Mouse (Mus musculus) urinary bladder, postnatal 25 days (tissue): ENCODE results near the gene Tmcc1.
"Not testable (repeated sequence)": the region's sequence is repeated elsewhere in the genome, so short reads cannot be mapped to it uniquely, and the experiment has no call there.

Experiments
- DNase-seq: peaks from one replicate; pipeline ENCODE4 v3.0.0; 2022; ENCODE audit warnings: low spot score

The Tmcc1 gene

DNA sequence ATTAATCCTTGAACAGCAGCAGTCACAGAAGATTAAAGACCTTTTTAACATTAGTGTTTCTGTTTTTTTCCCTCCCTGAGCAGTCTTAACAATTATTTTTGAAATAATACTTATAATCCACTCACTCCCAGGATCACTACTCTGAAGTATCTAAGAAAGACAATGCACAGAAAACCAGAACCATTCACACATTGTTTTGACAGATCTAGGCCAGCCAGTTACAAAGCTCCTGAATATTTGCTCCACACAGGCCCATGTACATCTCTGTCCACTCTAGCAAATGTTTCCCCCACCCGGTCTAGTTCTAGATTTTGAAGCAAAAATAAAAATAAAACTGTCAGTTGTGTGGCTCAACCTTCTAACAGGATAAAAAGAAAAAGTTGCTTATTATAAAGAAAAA, 45.9 kb downstream of the Tmcc1 start:
- no peak for DNase-seq

DNA sequence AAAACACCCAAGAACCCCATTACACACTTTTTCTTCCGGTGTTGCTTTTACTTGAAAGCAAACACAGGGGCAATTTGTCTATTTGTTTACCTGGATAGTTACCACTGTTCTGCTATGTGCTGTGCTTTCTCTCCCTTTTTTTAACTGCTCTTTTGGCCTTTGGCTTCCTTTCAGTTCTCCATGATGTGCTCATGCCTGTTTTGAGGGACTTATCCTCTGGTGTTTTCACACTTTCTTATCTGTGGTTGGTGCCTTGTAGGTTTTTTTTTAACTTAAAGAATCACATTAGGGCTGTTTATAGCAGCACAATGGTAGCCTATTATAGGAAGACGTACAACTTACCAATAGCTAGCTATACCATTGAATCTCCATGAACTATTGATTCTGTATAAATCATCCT, 51.6 kb downstream of the Tmcc1 start:
- no peak for DNase-seq

DNA sequence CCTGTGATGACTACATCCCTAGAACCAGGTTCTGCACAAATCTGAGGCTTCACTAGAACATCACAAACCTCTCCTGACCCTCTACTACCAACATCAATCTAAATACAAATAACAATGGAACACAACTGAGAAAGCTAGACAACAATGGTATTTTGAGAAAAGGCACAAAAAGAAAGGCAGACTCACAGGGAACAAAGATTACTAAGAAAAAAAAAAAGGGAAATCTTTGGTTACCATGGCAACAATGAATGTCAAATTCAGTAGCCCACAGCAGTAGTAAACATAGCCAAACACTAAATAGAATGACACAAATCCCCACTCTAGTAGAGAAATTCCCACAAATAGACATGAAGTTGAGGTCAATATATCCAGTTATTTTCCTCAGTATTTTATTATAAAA, 52.5 kb downstream of the Tmcc1 start:
- DNase-seq = no peak

DNA sequence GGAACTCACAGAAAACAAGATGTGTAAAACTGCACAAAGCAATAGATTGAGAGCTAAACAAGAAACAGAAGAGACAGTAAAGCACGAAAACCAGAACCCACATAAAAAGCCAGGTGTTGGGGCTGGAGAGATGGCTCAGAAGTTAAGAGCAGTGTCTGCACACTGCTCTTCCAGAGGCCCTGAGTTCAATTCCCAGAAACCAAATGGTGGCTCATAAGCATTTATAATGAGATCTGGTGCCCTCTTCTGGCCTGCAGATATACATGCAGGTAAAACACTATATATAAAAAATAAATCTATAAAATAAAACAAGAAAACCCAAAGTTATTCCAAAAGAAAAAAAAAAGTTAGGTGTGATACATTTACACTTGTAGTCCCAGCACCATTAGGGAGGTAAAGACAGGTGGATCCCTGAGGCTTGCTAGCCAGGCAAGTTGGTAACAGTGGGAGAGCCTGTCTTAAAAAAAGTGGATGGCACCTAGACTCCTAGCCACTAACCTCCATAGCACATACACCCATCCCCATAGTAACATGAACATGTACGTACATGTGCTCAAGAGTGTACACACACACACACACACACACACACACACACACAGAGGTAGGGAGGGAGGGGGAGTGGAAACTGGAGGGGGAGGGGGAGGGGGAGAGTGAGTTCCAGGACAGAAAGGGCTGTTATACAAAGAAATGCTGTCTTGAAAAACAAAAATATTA, 54.0 kb downstream of the Tmcc1 start:
- DNase-seq = no peak

DNA sequence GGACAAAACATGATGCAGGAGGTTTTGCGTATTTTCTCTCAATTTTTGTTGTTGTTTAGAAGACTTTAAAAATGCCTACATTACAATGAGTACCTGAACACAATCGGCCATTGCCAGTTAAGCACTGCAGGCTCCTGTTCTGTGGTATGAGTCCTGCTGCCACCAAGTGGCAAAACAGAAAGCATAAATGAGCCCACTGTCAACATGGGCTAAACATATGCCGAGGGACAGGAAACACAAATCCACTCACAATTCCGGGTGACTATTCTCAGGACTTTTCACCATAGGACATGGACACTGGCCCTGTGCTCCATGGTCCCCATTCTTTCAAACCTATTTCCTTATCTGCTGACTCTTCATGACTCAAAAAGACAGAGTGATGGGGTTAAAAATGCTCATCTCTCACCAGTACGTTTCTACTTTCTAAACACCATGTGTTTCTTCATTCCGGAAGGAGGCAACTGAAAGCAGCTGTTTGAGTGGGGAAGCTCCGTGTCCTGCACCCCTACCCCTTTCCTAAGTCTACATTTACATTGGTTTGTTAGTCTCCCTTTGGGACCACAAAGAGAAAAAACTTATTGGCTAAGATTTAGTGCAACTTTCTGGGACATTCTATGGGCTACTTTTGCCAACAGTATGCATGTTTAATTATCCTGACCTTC, 57.2 kb downstream of the Tmcc1 start:
- DNase-seq = no peak

DNA sequence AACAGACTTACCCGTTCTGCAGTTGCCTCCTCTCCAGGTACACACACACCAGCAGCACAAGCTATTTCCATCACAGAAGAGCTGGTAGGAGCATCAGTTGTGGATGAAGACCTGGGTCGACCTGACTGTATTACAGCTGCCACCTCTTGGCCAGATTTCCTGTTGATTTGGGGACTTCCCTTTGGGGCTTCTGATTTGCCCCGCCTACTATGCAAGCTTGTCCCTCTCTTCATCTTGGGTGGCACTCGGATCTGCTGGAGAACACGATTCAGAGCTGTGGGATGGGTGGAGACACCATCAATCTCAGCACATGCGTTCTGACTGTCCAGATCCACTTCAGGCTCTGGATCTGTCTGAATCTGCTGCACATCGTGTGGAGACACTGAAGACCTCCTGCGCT, 59.5 kb downstream of the Tmcc1 start:
- no peak for DNase-seq

DNA sequence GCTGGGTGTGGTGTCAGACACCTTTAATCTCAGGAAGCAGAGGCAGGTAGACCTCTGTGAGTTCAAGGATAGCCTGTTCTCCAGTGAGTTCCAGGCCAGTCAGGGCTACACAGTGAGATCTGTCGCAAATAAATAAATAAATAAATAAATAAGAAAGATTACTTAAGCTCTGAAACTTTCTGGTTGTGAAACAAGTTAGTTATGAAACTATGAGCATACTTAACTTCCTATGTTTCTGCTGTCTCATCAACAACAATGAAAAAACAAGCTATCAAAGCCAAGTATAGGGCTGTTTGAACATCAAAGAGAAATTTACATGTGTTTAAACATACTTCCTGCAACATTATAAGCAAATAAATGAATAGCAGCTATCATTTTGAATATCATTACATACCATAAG, 61.5 kb downstream of the Tmcc1 start:
- DNase-seq = no peak

DNA sequence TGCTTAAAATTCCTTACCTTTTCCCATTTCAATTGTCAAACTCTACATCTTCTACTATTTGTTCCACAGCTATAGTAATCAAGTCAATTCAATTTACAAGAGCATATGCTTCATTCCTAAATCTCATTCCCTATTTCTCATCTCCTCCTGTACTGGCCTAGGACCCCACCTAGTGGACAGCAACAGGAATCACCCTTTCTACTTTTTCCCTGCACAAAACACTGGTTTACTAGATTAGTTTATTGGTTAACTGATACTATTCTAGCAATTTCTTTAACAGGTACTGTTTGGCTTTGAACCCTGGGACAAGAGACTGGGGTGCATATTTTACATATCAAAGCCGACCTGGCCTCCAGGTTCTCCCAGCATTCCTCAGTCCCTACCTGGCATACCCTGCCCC, 64.6 kb downstream of the Tmcc1 start:
- no peak for DNase-seq

DNA sequence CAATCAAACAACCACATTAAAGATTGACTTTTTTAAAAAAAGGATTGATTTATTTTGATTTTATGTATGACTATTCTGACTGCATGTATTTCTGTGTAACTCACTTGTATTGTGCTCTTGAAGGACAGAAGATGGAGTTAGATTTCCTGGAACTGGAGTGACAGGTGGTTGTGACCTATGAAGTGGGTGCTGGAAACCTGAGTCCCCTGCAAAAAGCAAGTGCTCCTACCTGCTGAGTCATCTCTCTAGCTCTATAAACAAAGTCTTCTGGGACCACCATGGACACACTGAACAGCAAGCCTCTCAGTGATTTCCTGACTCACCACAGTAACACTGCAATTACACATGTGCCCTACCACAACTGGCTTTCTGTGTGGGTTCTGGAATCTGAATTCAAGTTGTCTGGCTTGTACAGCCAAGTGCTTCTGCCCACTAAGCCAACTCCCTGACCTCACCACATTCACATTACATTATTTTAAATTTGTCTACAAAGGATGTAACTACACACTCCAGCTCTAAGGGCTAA, 65.3 kb downstream of the Tmcc1 start:
- DNase-seq = no peak

DNA sequence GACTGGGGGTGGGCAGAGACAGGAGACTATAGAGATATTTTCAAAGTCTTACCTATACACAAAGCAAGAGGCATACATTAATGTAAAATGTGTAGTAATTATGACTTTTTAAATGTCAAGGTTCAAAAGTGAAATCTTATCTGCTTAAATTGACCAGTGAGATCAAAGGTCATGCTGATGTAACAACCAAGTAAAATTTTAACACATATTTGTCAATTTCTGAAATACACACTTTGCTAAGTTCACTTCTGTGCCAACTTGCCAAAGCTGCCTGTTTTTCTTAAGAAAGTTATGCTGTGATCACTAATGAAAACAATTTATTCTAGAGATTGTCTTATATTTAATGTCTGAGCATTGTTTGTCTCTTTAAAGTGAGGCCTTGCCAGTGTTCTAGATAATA, 66.7 kb downstream of the Tmcc1 start:
- no peak for DNase-seq

DNA sequence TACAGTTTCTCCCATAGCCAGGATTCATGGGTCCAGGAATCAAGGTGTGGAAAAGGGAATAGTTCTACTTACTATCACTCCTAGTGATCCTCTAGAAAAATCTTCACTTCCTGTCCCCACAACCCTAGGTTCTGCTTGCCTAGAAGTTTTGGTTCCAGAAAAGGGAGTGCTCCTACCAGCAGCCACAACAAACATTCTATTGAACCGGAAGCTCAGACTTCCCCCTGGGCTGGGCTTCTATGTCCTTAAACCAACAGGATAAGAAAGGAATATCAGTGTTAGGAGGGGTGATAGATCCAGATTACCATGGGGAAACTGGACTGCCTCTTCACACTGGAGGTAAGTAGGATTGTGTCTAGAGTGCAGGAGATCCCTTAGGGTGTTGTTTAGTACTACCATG, 70.4 kb downstream of the Tmcc1 start:
- no peak for DNase-seq

DNA sequence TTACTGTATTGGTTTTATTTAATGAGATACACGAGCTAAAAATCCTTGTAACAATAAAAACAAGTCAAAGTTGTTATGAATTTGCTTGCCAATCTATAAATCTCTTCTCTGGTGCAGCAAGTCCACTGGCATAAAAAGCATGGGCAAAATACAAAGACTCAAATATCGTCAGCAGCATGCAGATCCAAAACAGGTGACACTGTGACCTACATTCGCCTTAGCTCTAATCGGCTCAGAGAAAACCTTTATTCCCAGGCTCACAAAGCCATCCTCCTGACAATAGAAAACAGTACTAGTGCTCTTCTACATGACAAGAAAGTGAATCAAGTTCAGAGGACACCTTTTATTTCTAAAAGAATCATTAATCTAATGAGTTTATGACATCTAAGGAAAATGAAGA, 73.6 kb downstream of the Tmcc1 start:
- DNase-seq = no peak

DNA sequence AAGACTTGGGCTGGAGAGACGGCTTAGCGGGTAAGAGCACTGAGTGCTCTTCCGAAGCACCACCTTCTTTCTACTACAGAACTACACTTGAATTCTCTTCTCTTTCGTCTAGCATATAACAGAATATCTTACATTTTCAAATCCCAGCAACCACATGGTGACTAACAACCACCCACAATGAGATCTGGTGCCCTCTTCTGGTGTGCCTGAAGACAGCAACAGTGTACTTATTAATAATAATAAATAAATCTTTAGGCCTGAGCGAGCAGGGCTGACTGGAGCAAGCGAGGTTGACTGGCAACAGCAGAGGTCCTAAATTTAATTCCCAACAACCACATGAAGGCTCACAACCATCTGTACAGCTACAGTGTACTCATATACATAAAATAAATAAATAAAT, 76.7 kb downstream of the Tmcc1 start:
- DNase-seq = not testable (repeated sequence)

DNA sequence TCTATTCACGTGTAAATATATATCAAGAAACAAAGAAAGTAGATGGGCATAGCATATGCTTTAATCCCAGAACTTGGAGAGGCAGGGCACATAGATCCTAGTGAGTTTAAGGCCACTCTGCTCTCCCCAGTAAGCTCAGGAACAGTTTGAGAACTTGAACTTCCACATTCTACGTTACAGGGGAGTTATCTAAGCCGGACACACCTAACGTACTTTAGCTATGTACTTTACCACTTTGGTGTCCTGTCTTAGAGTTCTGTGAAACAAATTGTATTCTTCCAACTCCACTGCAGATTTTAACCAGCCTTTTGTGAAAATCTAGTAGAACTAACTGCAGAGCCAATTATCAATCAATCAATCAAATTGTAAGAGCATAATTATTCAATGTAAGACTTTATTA, 82.7 kb downstream of the Tmcc1 start:
- no peak for DNase-seq

DNA sequence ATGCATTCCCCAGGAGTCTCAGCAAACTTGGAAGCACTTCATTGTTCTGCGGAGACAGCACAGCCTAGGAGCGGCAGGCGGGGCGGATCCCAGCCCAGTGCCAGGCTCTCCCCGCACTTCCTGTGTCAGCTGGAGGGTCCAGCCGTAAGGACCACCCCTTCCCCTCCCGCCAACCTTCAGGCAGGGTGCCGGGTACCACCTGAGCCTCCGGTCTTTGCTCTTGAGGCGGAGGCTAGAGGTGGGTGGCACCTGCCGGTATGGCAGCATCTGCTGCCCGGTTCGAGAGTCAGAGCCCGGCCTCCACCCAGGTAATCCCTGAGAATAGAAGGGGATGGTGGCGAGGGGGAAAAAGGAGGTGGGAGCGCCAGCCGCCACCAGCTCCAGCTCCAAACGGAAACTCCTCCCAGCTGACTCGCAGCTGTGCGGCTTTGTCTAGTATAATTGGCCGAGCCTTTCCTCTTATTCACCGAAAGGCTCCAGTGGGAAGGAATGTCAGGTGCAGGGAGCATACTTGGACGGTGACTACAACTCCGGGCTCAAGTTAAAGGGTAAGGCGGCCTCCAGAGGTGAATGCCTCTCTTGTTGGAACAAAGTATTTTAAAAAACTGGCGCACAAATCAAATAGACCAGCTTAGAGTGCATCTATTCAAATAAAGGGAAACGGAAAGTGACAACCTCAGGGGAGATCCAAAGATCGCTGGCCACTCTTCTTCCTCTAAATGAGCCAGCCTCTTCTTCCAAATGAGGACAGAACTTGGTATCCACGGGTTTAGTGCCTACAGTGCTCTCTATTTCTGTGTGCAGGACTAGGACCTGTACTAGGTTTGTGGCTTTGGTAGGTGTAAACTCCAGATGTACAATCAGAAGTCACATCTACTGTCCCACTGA, 85.6 kb downstream of the Tmcc1 start:
- DNase-seq = peak; percentile 20

DNA sequence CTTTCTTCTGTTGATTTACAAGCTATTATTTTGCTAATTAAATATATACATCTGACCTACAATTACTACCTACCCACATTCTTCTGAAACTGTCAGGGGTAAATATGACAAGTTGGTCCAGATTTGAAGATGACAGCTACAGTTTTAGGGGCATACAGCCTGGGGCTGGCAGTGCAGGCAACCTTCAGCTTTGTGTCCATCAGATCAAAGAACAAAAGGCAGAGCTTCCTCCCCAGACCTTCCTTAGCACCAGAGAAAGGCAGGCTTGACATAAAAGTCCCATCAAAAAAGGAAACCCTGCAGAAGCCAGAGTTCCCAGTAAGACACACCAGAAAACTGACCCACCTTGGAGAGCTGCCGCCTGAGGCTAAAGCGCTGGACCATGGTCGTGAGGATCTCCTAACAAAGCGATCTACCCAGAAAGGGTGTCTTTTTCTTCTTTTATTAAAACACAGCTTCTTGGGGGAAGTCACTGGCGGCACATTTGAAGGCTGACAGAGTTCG, 86.3 kb downstream of the Tmcc1 start:
- no peak for DNase-seq

DNA sequence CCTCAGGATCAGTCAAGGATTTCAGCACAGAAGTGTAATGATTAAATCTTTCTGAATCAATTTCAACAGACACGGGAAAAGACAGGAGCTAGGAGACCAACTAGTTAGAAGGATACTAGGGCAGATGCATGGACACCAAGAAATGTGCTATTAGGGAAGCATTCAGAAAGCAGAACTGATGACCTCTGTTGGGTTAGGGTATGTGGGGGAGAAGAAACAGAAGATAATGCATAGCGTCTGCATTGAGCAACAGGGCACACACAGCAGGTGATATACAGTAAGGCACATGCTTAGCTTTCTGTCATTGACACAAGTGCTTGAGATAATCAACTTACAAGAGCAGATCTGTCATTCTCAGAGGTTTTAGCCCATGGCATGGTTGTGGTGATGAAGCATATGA, 95.7 kb downstream of the Tmcc1 start:
- no peak for DNase-seq

DNA sequence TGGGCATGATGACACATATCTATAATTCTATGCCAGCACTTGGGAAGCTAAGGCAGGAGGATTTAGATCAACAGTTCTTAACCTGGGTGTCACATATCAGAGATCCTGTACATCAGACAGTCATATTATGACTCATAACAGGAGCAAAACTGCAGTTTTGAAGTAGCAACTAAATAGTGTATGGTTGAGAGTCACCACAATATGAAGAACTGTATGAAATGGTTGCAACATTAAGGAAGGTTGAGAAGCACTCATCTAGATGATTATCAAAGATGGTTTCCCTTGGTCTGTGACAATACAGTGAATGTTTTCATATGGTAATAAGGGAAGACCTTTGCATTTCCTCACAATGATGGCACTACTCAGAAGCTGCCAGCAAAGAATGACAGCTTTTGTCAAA, 103.9 kb downstream of the Tmcc1 start:
- no peak for DNase-seq

DNA sequence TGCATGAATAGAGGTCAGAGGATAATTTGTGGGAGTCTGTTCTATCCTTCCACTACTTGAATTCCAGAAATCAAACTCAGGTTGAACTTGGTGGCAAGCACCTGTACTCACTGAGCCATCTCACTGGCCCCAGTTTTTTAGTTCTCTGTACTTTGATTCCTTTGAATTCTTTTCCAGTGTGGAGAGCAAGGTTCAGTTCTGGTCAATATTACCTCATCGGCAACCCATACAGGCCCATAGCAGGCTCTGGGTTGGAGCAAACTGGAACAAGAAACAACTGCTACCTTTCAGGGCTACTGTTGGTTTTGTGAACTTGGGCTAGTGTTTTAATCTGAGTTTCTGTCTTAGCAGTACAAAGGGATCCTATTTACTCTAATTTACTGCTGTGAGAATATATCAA, 107.2 kb downstream of the Tmcc1 start:
- no peak for DNase-seq

DNA sequence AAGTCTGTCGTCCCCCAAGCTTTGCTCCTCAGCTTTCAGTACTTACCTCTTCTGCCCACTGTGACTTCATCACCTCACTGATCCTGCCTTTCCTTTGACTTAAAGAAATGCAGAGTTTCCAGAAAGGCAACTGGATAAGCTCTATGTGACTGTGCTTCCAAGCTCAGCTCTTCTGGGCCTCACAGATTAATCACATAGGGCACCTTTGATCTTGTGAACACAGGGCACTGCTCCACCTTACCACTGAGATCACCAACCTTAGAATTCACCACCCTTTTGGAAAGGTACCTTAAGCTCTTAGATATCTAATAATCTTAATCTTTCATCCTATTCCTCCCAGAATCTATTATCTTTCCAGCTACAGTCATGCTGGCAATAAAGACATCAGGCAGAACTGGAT, 111.0 kb downstream of the Tmcc1 start:
- no peak for DNase-seq

DNA sequence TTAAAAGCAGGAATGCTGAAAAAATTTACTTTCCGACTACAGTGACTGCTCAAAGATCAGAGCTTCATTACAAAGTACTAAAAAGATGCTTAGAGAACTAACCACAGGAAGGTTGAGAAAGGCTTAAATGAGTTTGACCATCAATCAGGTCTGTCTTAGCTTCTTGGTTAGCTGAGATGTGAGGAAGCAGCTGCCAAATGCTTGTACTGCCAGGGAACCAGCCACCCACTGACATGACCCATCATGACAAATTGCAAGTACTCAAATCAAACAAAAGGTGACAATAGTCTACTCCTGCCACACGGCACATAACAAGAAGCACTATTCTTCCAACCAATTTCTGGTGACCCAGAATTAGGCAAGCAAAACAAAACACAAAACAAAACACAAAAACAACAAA, 111.9 kb downstream of the Tmcc1 start:
- DNase-seq = no peak

DNA sequence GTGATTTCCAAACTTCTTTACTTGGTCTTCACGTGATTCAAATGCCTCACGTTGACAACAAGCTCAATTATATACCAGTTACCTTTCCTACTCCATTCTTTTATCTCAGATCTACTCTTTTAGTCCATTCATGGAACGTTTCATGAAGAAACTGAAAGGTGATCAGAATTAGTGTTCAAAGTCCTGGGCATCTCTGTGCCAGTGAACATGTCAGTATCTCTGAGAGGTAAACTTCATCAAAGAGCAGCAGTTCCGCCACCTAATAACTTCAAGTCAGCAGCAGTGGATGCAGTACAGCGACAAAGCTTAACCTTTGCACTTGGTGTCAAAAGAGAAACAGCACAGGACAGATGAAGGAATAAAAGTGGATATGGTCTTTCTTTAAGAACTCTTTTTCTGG, 112.5 kb downstream of the Tmcc1 start:
- DNase-seq = no peak

DNA sequence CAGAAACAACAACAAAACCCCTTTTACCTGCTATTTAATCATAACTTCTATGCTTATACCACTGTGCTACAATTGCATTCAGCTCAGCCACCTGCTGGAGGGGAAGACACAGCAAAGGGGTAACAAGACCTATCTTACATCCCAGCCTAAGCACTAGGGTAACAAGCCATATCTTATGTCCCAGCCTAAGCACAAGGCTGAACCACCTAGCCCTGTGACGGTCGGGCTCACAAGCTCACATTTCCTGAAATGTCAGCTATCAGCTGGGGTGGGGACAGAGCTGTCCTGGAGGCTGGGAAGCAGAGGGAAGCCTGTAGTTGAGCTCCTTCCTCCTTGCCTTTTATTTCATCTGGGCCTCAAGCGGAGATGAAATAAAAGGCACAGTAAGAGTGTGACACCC, 115.7 kb downstream of the Tmcc1 start:
- no peak for DNase-seq
